Mouse (Mus musculus): Measurements from ENCODE around the gene Trmt5.

Gene Trmt5

DNA sequence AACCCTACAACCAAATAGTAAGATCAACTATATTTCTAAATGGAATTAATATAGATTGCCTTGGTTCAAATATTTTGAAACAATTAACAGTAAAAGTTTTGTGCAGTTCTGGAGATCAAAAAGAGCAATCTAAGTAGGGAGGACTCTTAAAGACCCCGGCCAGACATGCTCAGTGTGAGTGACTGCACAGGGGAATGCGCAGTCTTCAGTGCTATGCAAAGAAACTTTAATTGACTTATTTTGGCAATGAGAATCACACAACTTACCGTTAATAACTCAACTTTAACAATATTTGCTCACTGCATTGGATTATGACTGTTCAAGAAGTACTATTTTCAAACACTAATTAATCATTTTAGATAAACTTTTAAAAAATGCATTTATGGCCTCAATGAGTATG is 17.0 kb downstream of the Trmt5 start:
- DNase-seq, result no peak

DNA sequence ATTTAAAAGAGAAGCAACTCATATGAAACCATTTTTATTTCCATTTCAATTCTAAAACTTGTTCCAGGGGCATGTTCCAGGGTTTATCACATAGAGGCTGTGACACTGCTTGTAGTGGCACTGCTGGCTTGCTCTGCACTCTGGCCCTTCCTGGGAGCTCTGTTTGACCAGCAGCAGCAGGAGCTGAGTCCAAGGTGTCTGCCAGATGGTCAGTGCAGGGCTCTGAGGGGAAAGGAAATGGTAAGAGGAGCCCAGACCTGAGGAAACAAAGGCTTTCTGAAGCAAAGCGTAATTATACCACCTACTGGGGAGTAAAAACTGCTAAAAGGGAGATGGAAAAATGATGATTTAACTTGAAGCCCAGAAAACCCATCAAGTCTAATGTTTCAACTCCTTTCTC is 18.0 kb downstream of the Trmt5 start:
- no peak for DNase-seq

DNA sequence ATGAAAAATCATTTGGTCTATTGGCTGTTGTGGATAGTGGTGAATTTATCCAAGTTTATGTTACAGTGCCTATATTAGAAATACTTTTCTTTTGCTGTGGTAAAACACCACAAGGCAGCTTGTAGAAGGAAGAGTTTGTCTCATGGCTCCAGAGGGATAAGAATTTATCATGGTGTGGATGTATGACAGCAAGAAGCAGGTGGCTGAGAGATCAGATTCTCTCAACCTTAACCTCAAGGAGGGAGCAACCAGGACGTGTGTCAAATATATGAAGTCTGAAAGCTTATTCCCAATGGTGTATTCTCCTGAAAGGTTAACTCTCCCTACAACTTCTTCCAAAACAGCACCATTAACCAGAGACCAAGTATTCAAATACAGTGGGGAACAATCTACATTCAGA is 19.9 kb downstream of the Trmt5 start:
- DNase-seq, result no peak

DNA sequence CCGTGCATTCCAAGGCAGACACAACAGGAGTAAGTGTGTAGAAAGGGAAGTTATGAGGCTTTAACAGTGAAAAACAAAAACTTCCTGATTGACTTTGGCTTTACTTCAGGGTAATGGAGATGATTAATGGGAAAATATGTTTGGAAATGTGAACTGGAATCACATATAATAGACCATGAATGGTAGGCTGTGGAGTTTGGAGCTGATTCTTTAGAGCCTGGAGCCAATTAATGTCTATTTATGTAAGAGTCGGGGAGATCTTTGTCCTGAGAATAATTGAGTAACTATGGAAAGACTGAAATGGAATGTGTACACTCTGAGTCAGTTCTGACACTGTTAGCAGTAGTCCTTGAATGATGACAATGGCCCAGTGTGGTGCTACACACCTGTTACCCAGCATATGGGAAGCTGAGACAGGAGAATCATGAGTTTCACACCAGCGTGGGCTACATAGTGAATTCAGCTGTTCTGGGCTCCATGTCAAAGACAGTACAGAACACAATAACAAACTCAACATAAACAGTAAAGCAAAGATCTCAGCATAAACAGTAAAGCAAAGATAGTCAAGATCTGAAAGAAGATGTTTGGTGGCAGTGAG is 21.0 kb downstream of the Trmt5 start:
- no peak for DNase-seq

DNA sequence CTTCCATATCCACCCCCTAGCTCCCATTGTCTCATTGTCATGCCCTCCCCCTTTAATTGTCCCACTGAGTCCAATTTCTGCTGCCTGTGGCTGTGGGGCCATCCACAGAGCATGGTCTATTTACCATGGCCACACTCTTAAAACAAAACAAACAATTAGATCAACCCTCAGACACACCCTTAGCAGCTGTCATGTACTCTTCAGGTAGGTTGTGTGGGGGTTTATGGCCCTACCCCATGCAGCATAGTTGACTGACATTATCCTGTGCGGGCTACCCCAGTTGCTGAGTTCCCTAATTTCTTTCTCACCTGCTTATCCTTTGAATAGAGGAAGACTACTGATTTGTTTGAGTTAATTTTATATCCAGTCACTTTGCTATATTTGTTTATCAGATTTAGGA is 26.2 kb downstream of the Trmt5 start:
- DNase-seq, result no peak

DNA sequence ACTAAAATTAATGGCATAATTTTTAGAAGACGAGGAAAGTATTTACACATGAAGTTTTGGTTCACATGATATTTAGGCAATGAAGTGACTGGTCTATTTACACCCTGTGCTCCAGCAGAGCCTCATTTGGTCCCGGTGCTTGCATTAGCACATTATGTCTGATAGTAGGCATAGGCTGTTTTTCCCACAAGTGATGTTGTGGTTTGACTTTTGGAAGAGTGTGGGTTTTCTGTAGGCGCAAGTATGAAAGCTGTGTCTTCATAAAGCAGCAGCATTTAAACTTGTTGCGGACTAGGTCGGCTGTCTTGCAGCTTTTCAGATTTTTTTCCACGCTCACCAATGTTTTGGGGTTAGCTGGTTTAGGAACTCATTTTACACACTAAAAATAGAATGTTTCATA is 27.2 kb downstream of the Trmt5 start:
- DNase-seq, result no peak

DNA sequence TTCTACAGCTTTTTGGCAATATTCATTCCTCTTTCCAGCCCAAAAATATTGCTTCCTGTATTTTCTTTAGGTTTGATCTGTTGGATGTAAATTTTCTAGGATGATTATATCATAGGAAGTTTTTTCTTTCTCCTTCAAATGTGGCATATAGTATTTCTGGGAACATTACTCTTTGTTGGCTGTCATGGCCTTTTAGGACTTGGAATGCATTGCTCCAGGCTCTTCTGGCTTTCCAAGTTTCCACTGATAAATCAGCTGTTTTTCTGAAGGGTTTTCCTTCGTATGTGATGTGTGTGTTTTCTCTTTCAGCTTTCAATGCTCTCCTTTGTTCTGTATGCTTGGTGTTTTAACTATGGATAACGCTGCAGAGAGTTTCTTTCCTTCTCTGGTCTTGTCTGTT is 31.5 kb downstream of the Trmt5 start:
- DNase-seq, result no peak

DNA sequence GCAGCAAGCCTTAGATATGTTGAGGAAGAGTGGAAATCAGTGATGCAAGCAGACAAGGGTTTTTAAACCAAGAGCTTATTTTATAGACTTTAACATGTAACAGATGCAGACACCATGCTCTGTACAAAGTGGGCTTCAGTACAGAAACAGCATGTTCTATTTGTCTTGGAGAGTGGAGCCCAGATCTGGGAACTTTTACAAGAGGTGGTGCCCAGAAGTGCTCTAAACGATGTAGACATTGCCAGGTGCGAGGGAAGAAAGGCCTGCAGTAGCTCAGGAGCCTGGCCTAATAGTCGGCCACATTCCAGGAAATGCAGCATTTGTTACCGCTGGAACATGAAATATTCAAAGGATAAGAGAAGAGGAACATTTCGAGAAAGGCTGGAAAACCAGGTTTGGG is 40.8 kb downstream of the Trmt5 start:
- DNase-seq, result no peak

DNA sequence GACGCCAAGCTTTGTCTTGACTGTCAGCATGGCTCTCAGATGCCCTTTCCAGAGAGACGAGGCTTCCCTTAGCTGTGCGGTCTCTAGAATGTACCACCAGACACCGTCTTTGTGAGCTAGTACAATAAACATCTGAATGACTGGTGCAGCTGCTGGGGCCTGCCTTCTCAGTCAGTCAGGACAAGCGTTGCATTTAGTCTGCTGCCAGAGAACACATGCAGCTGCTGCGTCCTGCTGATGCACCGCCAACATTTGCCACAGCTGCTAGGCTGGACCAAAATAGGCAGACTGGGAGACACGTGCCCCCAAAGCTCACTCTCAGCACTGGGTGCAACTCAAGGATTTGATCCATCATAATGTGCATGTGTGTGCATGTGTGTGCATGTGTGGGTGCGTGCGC is 44.5 kb downstream of the Trmt5 start:
- no peak for DNase-seq

DNA sequence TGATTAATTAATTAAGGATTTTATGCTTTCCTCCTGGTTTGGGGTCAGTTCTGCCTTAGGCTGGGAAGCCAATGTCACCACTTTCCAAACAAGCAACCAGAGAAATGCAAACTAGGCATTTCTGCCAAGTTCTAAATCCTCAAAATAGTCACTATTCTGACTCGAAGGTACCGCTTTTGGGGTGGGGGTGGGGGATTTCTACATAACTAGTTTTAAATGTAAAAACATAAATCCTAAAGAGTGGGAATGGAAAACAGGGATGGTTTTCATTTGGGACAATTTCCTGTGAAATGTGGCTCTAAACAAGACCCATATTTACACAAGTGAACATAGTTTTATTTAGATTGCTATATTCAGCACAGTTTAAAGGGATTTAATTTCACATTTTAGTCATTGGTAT is 53.9 kb downstream of the Trmt5 start:
- DNase-seq, result no peak

DNA sequence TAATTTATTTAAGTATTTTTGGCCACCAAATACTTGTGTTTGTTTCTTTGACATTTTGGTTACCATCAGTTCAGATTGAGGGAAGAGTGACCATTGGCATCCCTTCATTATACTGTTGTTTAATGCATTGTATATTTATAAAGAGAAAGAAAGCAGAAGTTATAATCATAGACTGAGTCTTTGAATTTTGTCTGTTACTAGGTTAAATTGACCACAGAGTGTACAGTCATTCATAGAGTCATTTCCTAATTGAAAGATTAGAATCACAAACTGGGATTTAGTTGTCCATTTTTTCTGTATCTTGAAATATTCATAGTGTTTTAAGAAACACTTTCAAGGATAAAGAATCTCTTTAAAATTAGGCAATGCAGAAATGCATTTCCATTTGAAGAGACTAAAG is 55.0 kb downstream of the Trmt5 start:
- DNase-seq, result no peak

DNA sequence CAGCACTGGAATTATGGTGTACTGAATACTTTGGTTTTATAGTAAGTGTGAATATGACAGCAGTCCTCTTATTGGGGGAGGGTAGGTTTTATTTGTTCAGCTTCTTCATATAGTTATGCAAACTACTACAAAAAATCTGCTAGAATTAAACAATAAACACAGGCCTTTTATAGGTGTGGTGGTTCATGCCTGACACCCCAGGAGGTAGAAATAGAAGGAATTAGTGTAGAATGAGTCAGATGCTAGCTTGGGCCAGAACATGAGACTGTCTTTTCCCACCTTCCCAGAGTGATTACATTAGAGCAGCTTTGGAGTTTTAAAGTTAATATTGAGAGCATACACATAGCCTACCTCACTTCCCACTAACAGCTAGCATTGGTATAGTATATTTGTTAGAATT is 56.3 kb downstream of the Trmt5 start:
- DNase-seq, result no peak
